Mouse (Mus musculus) right cerebral cortex, postnatal 10 days (tissue): ENCODE measurements at regions not wholly inside any gene's neighbourhood (a gene's known extent, or its start where the extent isn't known, plus 50 kb on each side); places are given as distances from the start of the nearest gene placed in this dataset.

ENCODE experiments used
- DNase-seq, 2 experiments: peaks; one replicate each; pipeline ENCODE4 v3.0.0; 2021; ENCODE audit warnings: low spot score in 2 of 2

- DNase-seq = no peak
Measured at GRCm38 (mm10) chr13:97617511-97618189, 142.8 kb downstream of the Gm10260 start.

- no peak for DNase-seq
Measured at GRCm38 (mm10) chr13:97616919-97617318, 143.5 kb downstream of the Gm10260 start.

GRCm38 (mm10) chr13:97607221-97607723 is 153.2 kb downstream of the Gm10260 start:
- peak in 1 of 2 experiments; percentile 66 for DNase-seq

- DNase-seq = no peak
Measured at GRCm38 (mm10) chr13:97604451-97604850, 156.0 kb downstream of the Gm10260 start.

GRCm38 (mm10) chr13:97601135-97601730 is 159.2 kb downstream of the Gm10260 start:
- DNase-seq = no peak

GRCm38 (mm10) chr13:97600136-97600535 is 160.3 kb downstream of the Gm10260 start:
- no peak for DNase-seq

- DNase-seq = no peak
Measured at GRCm38 (mm10) chr13:97598507-97599431, 161.7 kb downstream of the Gm10260 start.

GRCm38 (mm10) chr13:97594851-97595250 is 165.6 kb downstream of the Gm10260 start:
- no peak for DNase-seq

GRCm38 (mm10) chr13:97589626-97590025 is 170.8 kb downstream of the Gm10260 start:
- DNase-seq = no peak

GRCm38 (mm10) chr13:97588085-97588484 is 172.3 kb downstream of the Gm10260 start:
- no peak for DNase-seq

- DNase-seq = no peak
Measured at GRCm38 (mm10) chr13:97587088-97587487, 173.3 kb downstream of the Gm10260 start.

- no peak for DNase-seq
Measured at GRCm38 (mm10) chr13:97584045-97584444, 176.4 kb downstream of the Gm10260 start.

GRCm38 (mm10) chr13:97581380-97581779 is 179.1 kb downstream of the Gm10260 start:
- no peak for DNase-seq

- no peak for DNase-seq
Measured at GRCm38 (mm10) chr13:97580241-97580874, 180.1 kb downstream of the Gm10260 start.

GRCm38 (mm10) chr13:97578595-97578994 is 181.8 kb downstream of the Gm10260 start:
- no peak for DNase-seq

GRCm38 (mm10) chr13:97577081-97577785 is 183.2 kb downstream of the Gm10260 start:
- DNase-seq = no peak

GRCm38 (mm10) chr13:97573601-97574000 is 186.8 kb downstream of the Gm10260 start:
- no peak for DNase-seq

GRCm38 (mm10) chr13:97572352-97572751 is 188.1 kb downstream of the Gm10260 start:
- no peak for DNase-seq

- DNase-seq = no peak
Measured at GRCm38 (mm10) chr13:97570009-97570408, 190.4 kb downstream of the Gm10260 start.

GRCm38 (mm10) chr13:97567632-97568031 is 192.8 kb downstream of the Gm10260 start:
- DNase-seq = no peak

GRCm38 (mm10) chr13:97566071-97566470 is 194.4 kb downstream of the Gm10260 start:
- peak; percentile 44 to 57 for DNase-seq
